Mouse (Mus musculus): Measurements from ENCODE around the gene Vma21-ps.
"Not testable (repeated sequence)": the region's sequence is repeated elsewhere in the genome, so short reads cannot be mapped to it uniquely, and the experiment has no call there.

Vma21-ps gene

DNA sequence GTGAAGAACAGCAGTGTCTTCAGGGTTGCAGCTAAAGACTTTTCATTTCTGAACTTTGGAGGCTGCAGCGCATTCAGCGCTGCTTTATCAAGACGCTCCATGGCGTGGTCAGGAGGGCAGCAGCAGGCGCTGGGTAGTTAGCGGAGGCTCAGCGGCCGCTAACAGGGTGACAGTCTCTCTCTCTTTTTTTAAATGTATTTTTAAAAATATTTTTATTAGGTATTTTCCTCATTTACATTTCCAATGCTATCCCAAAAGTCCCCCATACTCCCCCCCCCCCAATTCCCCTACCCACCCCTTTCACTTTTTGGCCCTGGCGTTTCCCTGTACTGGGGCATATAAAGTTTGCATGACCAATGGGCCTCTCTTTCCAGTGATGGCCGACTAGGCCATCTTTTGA, at the start of gene Vma21-ps:
Vma21-ps (minus strand) TSS at position 101 of the 400 bp plus-strand sequence.
- DNase-seq, result not testable (repeated sequence)

DNA sequence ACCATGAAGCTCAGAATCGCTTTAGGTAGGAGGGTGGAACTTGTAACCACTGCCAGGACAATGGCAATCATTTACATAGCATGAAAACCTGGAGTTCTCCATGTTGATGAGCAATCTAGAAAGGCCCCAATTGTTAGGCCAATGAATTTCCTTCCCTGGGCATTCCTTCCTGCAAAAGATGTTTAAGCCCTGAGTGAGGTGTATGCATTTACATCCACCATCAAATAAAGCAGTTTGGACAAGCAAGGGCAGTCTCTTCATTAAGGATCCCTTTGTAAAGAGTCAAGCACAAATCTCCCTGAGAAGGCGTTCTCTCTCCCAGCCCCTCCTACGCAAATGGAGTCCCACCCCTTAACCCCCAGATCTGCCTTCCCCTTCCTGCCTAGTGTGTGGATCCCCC, 46.0 kb upstream of the Vma21-ps start:
- no peak for DNase-seq

DNA sequence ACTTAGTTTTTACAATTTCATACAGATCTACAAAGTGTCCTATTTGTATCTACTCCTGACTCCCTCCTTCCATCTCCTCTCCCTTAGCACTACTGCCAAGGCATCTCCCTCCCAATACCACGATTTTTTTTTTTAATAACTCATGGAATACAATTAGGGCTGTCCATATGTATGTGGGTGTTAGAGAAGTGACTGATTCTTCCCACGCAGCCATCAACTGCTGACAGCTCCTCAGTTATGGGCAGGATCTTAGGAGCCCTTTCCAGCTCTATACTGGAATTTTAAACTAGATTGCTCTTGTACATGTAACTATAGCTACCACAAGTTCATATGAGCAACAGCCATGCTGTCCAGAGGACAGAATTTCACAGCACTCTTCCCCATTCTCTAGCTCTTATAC, 33.6 kb upstream of the Vma21-ps start:
- no peak for DNase-seq

DNA sequence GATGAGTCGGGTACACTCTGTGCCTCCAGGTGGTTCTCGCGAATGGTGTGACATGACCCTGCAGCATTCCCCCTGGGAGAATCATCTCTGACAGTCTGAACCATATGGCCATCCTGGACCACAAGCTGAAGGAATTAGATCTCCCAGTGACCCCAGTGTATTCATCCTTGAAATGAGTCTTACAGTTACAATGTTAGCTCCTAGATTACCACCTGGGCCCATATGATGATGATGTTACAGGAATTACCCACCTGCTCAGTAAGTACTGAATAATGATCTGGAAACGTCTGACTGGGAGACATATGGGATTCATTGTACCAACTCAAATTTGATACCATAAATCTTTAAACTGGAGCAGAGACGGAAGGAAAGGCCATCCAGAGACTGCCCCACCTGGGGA, 29.4 kb upstream of the Vma21-ps start:
- no peak for DNase-seq

DNA sequence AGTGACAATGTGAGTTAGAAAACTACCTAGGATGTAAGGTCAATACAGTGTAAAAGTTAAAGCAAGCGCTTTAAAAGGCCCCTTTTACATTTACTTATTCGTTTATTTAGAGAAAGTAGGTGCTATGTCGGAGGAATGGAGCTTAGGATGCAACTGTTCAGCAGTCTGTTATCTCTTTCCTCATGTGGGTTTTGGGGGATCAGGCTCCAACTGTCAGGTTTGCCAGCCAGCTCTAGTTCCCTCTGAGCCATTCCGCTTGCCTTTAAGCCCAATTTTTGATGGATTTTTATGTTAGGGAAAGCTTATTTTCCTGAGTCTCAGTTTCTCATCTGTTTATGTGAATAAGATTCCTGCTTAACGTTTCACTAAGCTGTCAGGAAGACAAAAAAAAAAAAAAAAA, 22.3 kb upstream of the Vma21-ps start:
- DNase-seq, result no peak

DNA sequence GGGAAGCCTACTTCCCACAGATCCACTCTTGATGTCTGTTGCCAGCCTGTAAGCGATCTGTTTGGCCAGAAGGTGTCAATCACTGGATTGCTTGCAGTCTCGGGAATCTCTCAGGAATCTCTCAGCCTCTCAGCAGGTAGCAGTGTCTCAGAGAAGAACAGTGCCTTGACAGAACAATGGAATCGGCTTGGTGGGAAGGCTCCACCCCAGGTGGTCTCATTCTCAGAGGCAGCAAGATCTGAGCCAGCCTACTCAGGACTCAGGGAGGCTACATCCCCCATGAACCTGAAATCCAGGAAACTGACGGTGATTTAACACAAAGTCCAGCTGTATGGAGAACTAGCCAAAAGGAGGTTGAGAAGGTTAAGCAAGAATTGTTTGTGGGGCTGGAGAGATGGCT, 20.5 kb upstream of the Vma21-ps start:
- DNase-seq, result no peak

DNA sequence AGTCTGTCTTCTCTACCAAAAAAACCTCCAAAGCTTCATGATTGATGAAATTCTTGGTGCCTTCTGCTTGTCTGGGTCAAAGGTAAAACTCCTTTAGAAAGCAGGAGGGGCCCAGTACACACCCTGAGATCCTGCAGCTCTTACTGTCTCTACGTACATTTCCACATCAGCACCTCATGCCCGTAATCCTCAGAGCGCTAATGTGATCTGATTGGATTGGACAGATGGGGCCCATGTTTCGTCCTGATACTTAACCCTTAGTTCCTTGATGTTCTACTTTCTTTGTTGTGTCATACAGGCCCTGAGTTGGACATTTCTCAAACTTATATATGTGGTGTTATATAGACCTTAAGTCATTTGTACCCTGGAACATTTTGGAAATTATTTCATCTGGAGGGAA, 9.6 kb downstream of the Vma21-ps start:
- DNase-seq, result no peak

DNA sequence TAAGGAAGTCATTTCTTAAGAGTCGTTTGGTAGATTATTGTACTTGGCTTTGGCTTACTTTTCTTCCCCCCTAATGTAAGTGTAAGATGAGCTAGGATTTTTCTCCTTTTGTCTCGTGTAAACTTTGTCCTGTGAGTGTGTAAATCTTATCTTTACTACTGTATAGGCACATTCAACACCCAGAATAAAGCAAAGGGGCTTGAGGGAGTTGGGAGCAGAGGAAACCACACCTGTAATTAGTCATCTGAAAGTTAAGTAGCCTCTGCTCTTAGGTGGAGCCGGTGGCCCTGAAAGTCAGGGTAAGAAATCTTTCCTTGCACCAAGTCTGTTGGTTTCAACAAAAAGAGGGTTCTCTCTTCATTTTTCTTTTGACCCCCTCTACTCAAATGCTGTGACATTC, 23.6 kb downstream of the Vma21-ps start:
- DNase-seq, result no peak

DNA sequence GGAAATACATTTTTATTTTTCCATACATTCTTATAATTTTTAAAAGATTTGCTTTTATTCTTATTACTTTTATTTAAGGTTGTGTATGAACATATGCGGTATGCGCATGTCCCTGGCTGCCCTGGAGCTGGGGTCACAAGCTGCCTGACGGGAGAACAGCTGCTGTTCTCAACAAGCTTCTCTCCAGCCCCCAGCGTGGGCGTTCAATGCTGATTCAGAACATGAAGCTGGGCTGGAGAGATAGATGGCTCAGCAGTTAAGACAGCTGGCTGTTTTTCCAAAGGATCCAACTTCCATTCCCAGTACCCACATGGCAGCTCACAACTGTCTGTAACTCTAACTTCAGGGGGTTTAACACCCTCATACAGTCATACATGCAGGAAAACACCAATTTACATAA, 35.7 kb downstream of the Vma21-ps start:
- peak in 1 of 2 experiments; percentile 4 for DNase-seq

DNA sequence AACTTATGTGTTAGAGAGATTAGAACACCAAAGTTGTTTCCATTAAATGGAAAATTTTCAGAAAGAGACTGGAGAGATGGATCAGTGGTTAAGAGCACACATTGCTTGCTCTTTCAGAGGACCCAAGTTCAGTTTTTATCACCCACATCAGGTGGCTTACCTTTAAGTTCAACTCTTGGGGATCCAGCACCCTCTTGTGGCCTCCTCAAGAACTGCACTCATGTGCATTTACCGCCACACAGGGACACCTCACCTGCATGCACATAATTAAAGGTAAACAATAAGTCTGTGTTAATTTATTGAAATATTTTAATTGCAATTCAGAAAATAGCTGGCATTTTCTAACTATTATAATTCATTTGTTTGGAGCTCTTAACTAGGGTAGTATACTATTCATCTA, 37.3 kb downstream of the Vma21-ps start:
- peak in 1 of 2 experiments; percentile 10 for DNase-seq

All from kidney, postnatal 4 days (tissue).